Mouse (Mus musculus): ENCODE measurements at regions not wholly inside any gene's neighbourhood (a gene's known extent, or its start where the extent isn't known, plus 50 kb on each side); places are given as distances from the start of the nearest gene placed in this dataset.

GRCm38 (mm10) chr1:158163411-158163810 is 192.7 kb downstream of the Brinp2 start:
- no peaks in the 10 kb centered on the region for H3K4me1 ChIP-seq (ENCODE audit: insufficient read depth, low read depth, low read length)
- no peak overlapping the region for H3K4me3 ChIP-seq (ENCODE audit: low read depth, low read length)
- TF ChIP-seq TAL1 (conservative IDR thresholded peaks at IDR 0.05; ENCODE audit: low read depth, low read length) (no peak), CTCF (IDR thresholded peaks at IDR 0.05; ENCODE audit: low read depth, low read length) (no peak), GATA2 (IDR thresholded peaks at IDR 0.05; ENCODE audit: borderline replicate concordance, low read depth, low read length) (no peak), GATA1 (IDR thresholded peaks at IDR 0.05; ENCODE audit: borderline replicate concordance, low read length) (no peak), POLR2AphosphoS5 (IDR thresholded peaks at IDR 0.05; ENCODE audit: insufficient replicate concordance, low read depth, low read length) (no peak)
- DNase-seq (ENCODE audit: low spot score), result no peak
- no peaks in the 10 kb centered on the region for H3K27me3 ChIP-seq (ENCODE audit: insufficient read depth, low read length)
- peaks cover 8% of the 10 kb centered on the region for H3K9me3 ChIP-seq (replicated peaks)
- ATAC-seq (ENCODE audit: extremely low read depth, insufficient number of reproducible peaks, low FRiP score, poor library complexity, severe bottlenecking), result no peak
- no peaks in the 10 kb centered on the region for H3K36me3 ChIP-seq (replicated peaks)

- TF ChIP-seq CTCF (IDR thresholded peaks at IDR 0.05; ENCODE audit: low read depth, low read length), result no peak
- no peak for TF ChIP-seq TAL1 (conservative IDR thresholded peaks at IDR 0.05; ENCODE audit: low read depth, low read length)
- TF ChIP-seq POLR2AphosphoS5 (IDR thresholded peaks at IDR 0.05; ENCODE audit: insufficient replicate concordance, low read depth, low read length), result no peak
- TF ChIP-seq GATA1 (IDR thresholded peaks at IDR 0.05; ENCODE audit: borderline replicate concordance, low read length), result no peak
- no peak for TF ChIP-seq GATA2 (IDR thresholded peaks at IDR 0.05; ENCODE audit: borderline replicate concordance, low read depth, low read length)
- Histone ChIP-seq H3K36me3 (replicated peaks) (no peaks in the 10 kb centered on the region), H3K4me3 (ENCODE audit: low read depth, low read length) (no peak overlapping the region), H3K9me3 (replicated peaks) (peaks cover 12% of the 10 kb centered on the region; the same call in 1 of the 2 replicates), H3K4me1 (ENCODE audit: insufficient read depth, low read depth, low read length) (no peaks in the 10 kb centered on the region), H3K27me3 (ENCODE audit: insufficient read depth, low read length) (no peaks in the 10 kb centered on the region)
- no peak for ATAC-seq (ENCODE audit: extremely low read depth, insufficient number of reproducible peaks, low FRiP score, poor library complexity, severe bottlenecking)
- no peak for DNase-seq (ENCODE audit: low spot score)
These were observed 186.1 kb downstream of the Brinp2 start for GRCm38 (mm10) chr1:158170006-158170405.

- Histone ChIP-seq H3K4me3 (ENCODE audit: low read depth, low read length) (no peak overlapping the region), H3K9me3 (replicated peaks) (peaks cover 9% of the 10 kb centered on the region; the same call in 1 of the 2 replicates), H3K27me3 (ENCODE audit: insufficient read depth, low read length) (no peaks in the 10 kb centered on the region), H3K4me1 (ENCODE audit: insufficient read depth, low read depth, low read length) (no peaks in the 10 kb centered on the region), H3K36me3 (replicated peaks) (no peaks in the 10 kb centered on the region)
- DNase-seq (ENCODE audit: low spot score) (no peak), ATAC-seq (ENCODE audit: extremely low read depth, insufficient number of reproducible peaks, low FRiP score, poor library complexity, severe bottlenecking) (no peak)
- TF ChIP-seq GATA1 (IDR thresholded peaks at IDR 0.05; ENCODE audit: borderline replicate concordance, low read length), result no peak
These were observed 176.0 kb downstream of the Brinp2 start for GRCm38 (mm10) chr1:158180095-158180494.

- Histone ChIP-seq H3K27me3 (ENCODE audit: insufficient read depth, low read length) (no peaks in the 10 kb centered on the region), H3K36me3 (replicated peaks) (no peaks in the 10 kb centered on the region), H3K9me3 (replicated peaks) (peaks cover 9% of the 10 kb centered on the region; the same call in 1 of the 2 replicates), H3K4me3 (ENCODE audit: low read depth, low read length) (no peak overlapping the region), H3K4me1 (ENCODE audit: insufficient read depth, low read depth, low read length) (no peaks in the 10 kb centered on the region)
- ATAC-seq (ENCODE audit: extremely low read depth, insufficient number of reproducible peaks, low FRiP score, poor library complexity, severe bottlenecking) (no peak), DNase-seq (ENCODE audit: low spot score) (no peak)
- TF ChIP-seq CTCF (IDR thresholded peaks at IDR 0.05; ENCODE audit: low read depth, low read length) (no peak), GATA2 (IDR thresholded peaks at IDR 0.05; ENCODE audit: borderline replicate concordance, low read depth, low read length) (no peak), POLR2AphosphoS5 (IDR thresholded peaks at IDR 0.05; ENCODE audit: insufficient replicate concordance, low read depth, low read length) (no peak)
These were observed 174.8 kb downstream of the Brinp2 start for GRCm38 (mm10) chr1:158181296-158181695.

- no peak for ATAC-seq (ENCODE audit: extremely low read depth, insufficient number of reproducible peaks, low FRiP score, poor library complexity, severe bottlenecking)
- H3K36me3 ChIP-seq (replicated peaks), result no peaks in the 10 kb centered on the region
- H3K4me1 ChIP-seq (ENCODE audit: insufficient read depth, low read depth, low read length), result no peaks in the 10 kb centered on the region
- TF ChIP-seq CTCF (IDR thresholded peaks at IDR 0.05; ENCODE audit: low read depth, low read length) (no peak), GATA1 (IDR thresholded peaks at IDR 0.05; ENCODE audit: borderline replicate concordance, low read length) (no peak), GATA2 (IDR thresholded peaks at IDR 0.05; ENCODE audit: borderline replicate concordance, low read depth, low read length) (no peak), TAL1 (conservative IDR thresholded peaks at IDR 0.05; ENCODE audit: low read depth, low read length) (no peak), POLR2AphosphoS5 (IDR thresholded peaks at IDR 0.05; ENCODE audit: insufficient replicate concordance, low read depth, low read length) (no peak)
- no peak overlapping the region for H3K4me3 ChIP-seq (ENCODE audit: low read depth, low read length)
- H3K9me3 ChIP-seq (replicated peaks), result peaks cover 9% of the 10 kb centered on the region
- DNase-seq (ENCODE audit: low spot score), result no peak
- no peaks in the 10 kb centered on the region for H3K27me3 ChIP-seq (ENCODE audit: insufficient read depth, low read length)
These were observed 168.5 kb downstream of the Brinp2 start for GRCm38 (mm10) chr1:158187651-158188050.

GRCm38 (mm10) chr1:158192841-158193551 is 163.1 kb downstream of the Brinp2 start:
- TF ChIP-seq CTCF (IDR thresholded peaks at IDR 0.05; ENCODE audit: low read depth, low read length) (no peak), POLR2AphosphoS5 (IDR thresholded peaks at IDR 0.05; ENCODE audit: insufficient replicate concordance, low read depth, low read length) (no peak), GATA2 (IDR thresholded peaks at IDR 0.05; ENCODE audit: borderline replicate concordance, low read depth, low read length) (no peak), GATA1 (IDR thresholded peaks at IDR 0.05; ENCODE audit: borderline replicate concordance, low read length) (no peak), TAL1 (conservative IDR thresholded peaks at IDR 0.05; ENCODE audit: low read depth, low read length) (no peak)
- no peak overlapping the region for H3K4me3 ChIP-seq (ENCODE audit: low read depth, low read length)
- H3K9me3 ChIP-seq (replicated peaks), result peaks cover 16% of the 10 kb centered on the region
- no peaks in the 10 kb centered on the region for H3K36me3 ChIP-seq (replicated peaks)
- H3K4me1 ChIP-seq (ENCODE audit: insufficient read depth, low read depth, low read length), result no peaks in the 10 kb centered on the region
- no peak for ATAC-seq (ENCODE audit: extremely low read depth, insufficient number of reproducible peaks, low FRiP score, poor library complexity, severe bottlenecking)
- no peaks in the 10 kb centered on the region for H3K27me3 ChIP-seq (ENCODE audit: insufficient read depth, low read length)
- no peak for DNase-seq (ENCODE audit: low spot score)
